Mouse (Mus musculus): ENCODE data around the gene Ccser2. TPM values are rescaled to one million over a fixed set of nuclear protein-coding genes. Genes with fewer than 3 reads are reported as not detected.

Ccser2 gene
- polyA plus RNA-seq, 1 experiment from 2014 or later: 34.8 TPM

GRCm38 (mm10) chr14:36883576-36883975 lies 85.0 kb downstream of the Ccser2 start:
- H3K4me1 ChIP-seq (ENCODE audit: insufficient read depth): no peaks in the 10 kb centered on the region
- DNase-seq (no peak), ATAC-seq (ENCODE audit: insufficient read depth) (no peak)
- no peak overlapping the region for H3K4me3 ChIP-seq (ENCODE audit: low read depth, low read length)
- H3K27ac ChIP-seq (ENCODE audit: low read depth): no peak overlapping the region
- peaks cover 9% of the 10 kb centered on the region for H3K36me3 ChIP-seq (ENCODE audit: insufficient read depth)
- WGBS: 34% methylated on average over 3 of the region's 3 CpGs
- no peak overlapping the region for H3K9ac ChIP-seq
- TF ChIP-seq CTCF (IDR thresholded peaks at IDR 0.05; ENCODE audit: low read depth): no peak
- H3K9me3 ChIP-seq (ENCODE audit: low read depth, low read length): no peaks in the 10 kb centered on the region
- no peaks in the 10 kb centered on the region for H3K27me3 ChIP-seq (ENCODE audit: insufficient read depth, low read length)
- H3K4me2 ChIP-seq: no peak overlapping the region

GRCm38 (mm10) chr14:36870257-36870656 lies 98.3 kb downstream of the Ccser2 start:
- Histone ChIP-seq H3K4me2 (no peak overlapping the region), H3K27ac (ENCODE audit: low read depth) (no peak overlapping the region), H3K9me3 (ENCODE audit: low read depth, low read length) (no peaks in the 10 kb centered on the region), H3K27me3 (ENCODE audit: insufficient read depth, low read length) (no peaks in the 10 kb centered on the region), H3K36me3 (ENCODE audit: insufficient read depth) (no peaks in the 10 kb centered on the region), H3K9ac (no peak overlapping the region), H3K4me3 (ENCODE audit: low read depth, low read length) (no peak overlapping the region), H3K4me1 (ENCODE audit: insufficient read depth) (no peaks in the 10 kb centered on the region)
- 68% methylated on average over 6 of the region's 6 CpGs for WGBS
- DNase-seq (no peak), ATAC-seq (ENCODE audit: insufficient read depth) (no peak)
- TF ChIP-seq CTCF (IDR thresholded peaks at IDR 0.05; ENCODE audit: low read depth): no peak

DNA sequence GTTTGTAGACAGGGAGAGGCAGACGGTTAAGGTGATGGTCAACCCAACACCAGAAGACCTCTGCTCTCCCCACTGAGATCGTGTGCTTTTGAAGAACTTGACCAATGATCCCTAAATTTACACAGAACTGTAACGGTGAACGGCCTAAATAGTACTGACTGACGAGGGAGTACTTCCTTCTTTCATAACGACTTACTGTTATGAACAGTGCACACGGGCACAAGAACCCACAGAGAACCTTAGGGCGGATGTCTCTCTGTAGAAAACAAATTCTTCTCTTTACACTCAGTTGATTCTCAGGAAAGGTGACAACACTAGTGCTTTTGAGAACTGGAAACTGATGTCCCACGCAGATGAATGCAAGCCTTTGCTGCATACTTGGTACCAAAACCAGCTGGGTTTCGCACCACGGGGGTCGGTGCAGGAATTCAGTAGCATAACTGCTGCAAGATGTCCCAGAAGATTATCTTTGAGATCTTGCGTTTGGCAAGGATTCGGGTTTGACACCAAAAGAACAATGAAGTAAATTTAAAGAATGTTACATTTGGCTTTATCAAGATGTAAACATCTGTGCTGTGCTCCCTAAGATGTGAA lies 99.7 kb downstream of the Ccser2 start:
- WGBS: 67% methylated on average over 14 of the region's 14 CpGs
- Histone ChIP-seq H3K9me3 (ENCODE audit: low read depth, low read length) (no peaks in the 10 kb centered on the region), H3K36me3 (ENCODE audit: insufficient read depth) (no peaks in the 10 kb centered on the region), H3K27me3 (ENCODE audit: insufficient read depth, low read length) (no peaks in the 10 kb centered on the region), H3K4me1 (ENCODE audit: insufficient read depth) (no peaks in the 10 kb centered on the region), H3K27ac (ENCODE audit: low read depth) (no peak overlapping the region), H3K4me3 (ENCODE audit: low read depth, low read length) (no peak overlapping the region), H3K9ac (no peak overlapping the region), H3K4me2 (no peak overlapping the region)
- ATAC-seq (ENCODE audit: insufficient read depth) (no peak), DNase-seq (no peak)
- no peak for TF ChIP-seq CTCF (IDR thresholded peaks at IDR 0.05; ENCODE audit: low read depth)

GRCm38 (mm10) chr14:36866966-36867700 lies 101.4 kb downstream of the Ccser2 start:
- Histone ChIP-seq H3K9ac (no peak overlapping the region), H3K4me3 (ENCODE audit: low read depth, low read length) (no peak overlapping the region), H3K27ac (ENCODE audit: low read depth) (no peak overlapping the region), H3K4me1 (ENCODE audit: insufficient read depth) (no peaks in the 10 kb centered on the region), H3K4me2 (no peak overlapping the region), H3K27me3 (ENCODE audit: insufficient read depth, low read length) (no peaks in the 10 kb centered on the region), H3K36me3 (ENCODE audit: insufficient read depth) (no peaks in the 10 kb centered on the region), H3K9me3 (ENCODE audit: low read depth, low read length) (no peaks in the 10 kb centered on the region)
- WGBS: 15% methylated on average over 6 of the region's 6 CpGs
- peak; percentile 94 for DNase-seq
- peak; percentile 78 for TF ChIP-seq CTCF (IDR thresholded peaks at IDR 0.05; ENCODE audit: low read depth)
- peak; percentile 64; the same call in 1 of the 2 replicates for ATAC-seq (ENCODE audit: insufficient read depth)

DNA sequence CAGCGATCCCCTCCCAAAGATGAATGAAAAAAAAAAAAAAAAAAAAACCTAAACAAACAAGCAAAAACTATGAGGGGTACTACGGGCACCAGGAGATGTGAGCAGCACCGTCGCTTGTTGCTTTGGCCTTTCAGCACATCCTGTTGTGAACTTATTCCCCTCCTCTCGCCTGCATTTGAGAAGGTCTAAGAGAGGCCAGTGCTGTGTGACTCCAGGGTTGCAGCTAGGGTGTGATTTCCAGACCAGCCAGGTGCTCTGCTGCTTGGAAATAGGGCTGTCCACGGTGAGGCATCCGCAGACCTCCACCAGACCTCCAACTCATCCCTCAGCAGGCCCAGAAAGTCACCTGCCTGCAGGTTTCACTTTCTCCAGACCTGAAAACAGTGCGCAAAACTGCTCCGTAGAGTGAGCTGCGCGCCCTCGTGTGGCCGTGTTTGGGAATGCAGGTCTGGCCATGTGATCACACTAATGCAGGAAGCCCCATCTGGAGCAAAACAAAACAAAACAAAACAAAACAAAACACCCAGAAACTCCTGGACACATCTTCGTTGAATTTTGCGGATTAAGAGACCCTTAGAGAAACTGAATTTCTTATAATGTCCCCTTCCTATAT lies 104.6 kb downstream of the Ccser2 start:
- H3K4me1 ChIP-seq (ENCODE audit: insufficient read depth): no peaks in the 10 kb centered on the region
- peak overlapping the region; percentile 53 for H3K4me2 ChIP-seq
- peak overlapping the region; percentile 13; the same call in 1 of the 2 replicates for H3K4me3 ChIP-seq (ENCODE audit: low read depth, low read length)
- H3K27me3 ChIP-seq (ENCODE audit: insufficient read depth, low read length): no peaks in the 10 kb centered on the region
- WGBS: 17% methylated on average over 15 of the region's 15 CpGs
- 0 out of 2 replicates have a peak overlapping the region, but pooled peaks have one; percentile 31 for H3K9ac ChIP-seq
- peak; percentile 94 for TF ChIP-seq CTCF (IDR thresholded peaks at IDR 0.05; ENCODE audit: low read depth)
- peak; percentile 93 for DNase-seq
- no peaks in the 10 kb centered on the region for H3K9me3 ChIP-seq (ENCODE audit: low read depth, low read length)
- H3K36me3 ChIP-seq (ENCODE audit: insufficient read depth): no peaks in the 10 kb centered on the region
- ATAC-seq (ENCODE audit: insufficient read depth): peak; percentile 57; the same call in 1 of the 2 replicates
- H3K27ac ChIP-seq (ENCODE audit: low read depth): no peak overlapping the region

DNA sequence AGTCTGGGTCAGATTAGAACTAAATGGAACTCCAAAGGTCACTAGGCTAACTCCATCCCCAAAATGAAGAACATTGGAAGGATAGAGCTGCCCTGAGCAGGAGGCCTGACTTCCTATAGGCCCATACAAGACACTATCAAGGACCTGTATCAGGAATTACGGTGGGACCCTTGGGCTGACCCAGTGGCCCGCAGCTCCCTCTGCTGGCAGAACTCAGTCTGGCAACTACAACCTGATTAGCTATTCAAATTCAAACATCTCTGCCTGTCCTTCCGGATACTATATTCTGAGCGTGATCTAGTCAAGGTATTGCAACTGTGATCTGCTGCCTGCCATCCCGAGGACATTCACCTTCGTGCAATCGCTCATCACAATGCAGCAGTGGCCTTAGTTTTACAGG lies 106.2 kb downstream of the Ccser2 start:
- 27% methylated on average over 7 of the region's 7 CpGs for WGBS
- Histone ChIP-seq H3K27ac (ENCODE audit: low read depth) (no peak overlapping the region), H3K27me3 (ENCODE audit: insufficient read depth, low read length) (no peaks in the 10 kb centered on the region), H3K36me3 (ENCODE audit: insufficient read depth) (no peaks in the 10 kb centered on the region), H3K4me1 (ENCODE audit: insufficient read depth) (no peaks in the 10 kb centered on the region), H3K4me2 (no peak overlapping the region), H3K9me3 (ENCODE audit: low read depth, low read length) (no peaks in the 10 kb centered on the region), H3K9ac (no peak overlapping the region), H3K4me3 (ENCODE audit: low read depth, low read length) (no peak overlapping the region)
- TF ChIP-seq CTCF (IDR thresholded peaks at IDR 0.05; ENCODE audit: low read depth): peak; percentile 71
- peak; percentile 76 for DNase-seq
- ATAC-seq (ENCODE audit: insufficient read depth): peak; percentile 55

GRCm38 (mm10) chr14:36858932-36859331 lies 109.6 kb downstream of the Ccser2 start:
- Histone ChIP-seq H3K27ac (ENCODE audit: low read depth) (no peak overlapping the region), H3K9me3 (ENCODE audit: low read depth, low read length) (no peaks in the 10 kb centered on the region), H3K4me3 (ENCODE audit: low read depth, low read length) (no peak overlapping the region), H3K27me3 (ENCODE audit: insufficient read depth, low read length) (no peaks in the 10 kb centered on the region), H3K4me2 (no peak overlapping the region), H3K4me1 (ENCODE audit: insufficient read depth) (no peaks in the 10 kb centered on the region), H3K36me3 (ENCODE audit: insufficient read depth) (no peaks in the 10 kb centered on the region), H3K9ac (no peak overlapping the region)
- TF ChIP-seq CTCF (IDR thresholded peaks at IDR 0.05; ENCODE audit: low read depth): no peak
- 49% methylated on average over 4 of the region's 4 CpGs for WGBS
- no peak for DNase-seq
- ATAC-seq (ENCODE audit: insufficient read depth): no peak

Measured in lung, embryonic 14.5 days (tissue).